Mouse (Mus musculus) forebrain, embryonic 11.5 days (tissue): Measurements from ENCODE around the gene Fhit. TPM values are rescaled to one million over a fixed set of nuclear protein-coding genes. Genes with fewer than 3 reads are reported as not detected.

Experiments used
- ATAC-seq: fragments of 200-750 bp; cut with Nextera tagmentation; replicated peaks from 2 replicates; pipeline ENCODE4 v1.8.0; 2017; ENCODE audit warnings: moderate TSS enrichment; ENCODE audit not compliant: low FRiP score
- DNase-seq: peaks from one replicate; pipeline ENCODE4 v3.0.0-alpha.2; 2017; ENCODE audit warnings: low spot score
- H3K27ac ChIP-seq: fragments of 300-500 bp; sonication (generic); 2 replicates; pipeline ENCODE4 v1.5.1; 2014; ENCODE audit warnings: low read depth, low read length
- H3K27me3 ChIP-seq: fragments of 300-500 bp; sonication (generic); 2 replicates; pipeline ENCODE4 v1.6.1; 2014; ENCODE audit warnings: mild to moderate bottlenecking, low read length, mixed read lengths; ENCODE audit not compliant: control insufficient read depth, insufficient read depth
- H3K36me3 ChIP-seq: fragments of 300-500 bp; sonication (generic); 2 replicates; pipeline ENCODE4 v1.6.1; 2014; ENCODE audit warnings: mild to moderate bottlenecking, low read length, moderate library complexity, mixed read lengths; ENCODE audit not compliant: control insufficient read depth, insufficient read depth
- H3K4me1 ChIP-seq: fragments of 300-500 bp; sonication (generic); replicated peaks from 2 replicates; pipeline ENCODE4 v1.6.1; 2014; ENCODE audit warnings: low read length, mixed read lengths; ENCODE audit not compliant: control insufficient read depth, insufficient read depth
- H3K4me2 ChIP-seq: fragments of 300-500 bp; sonication (generic); 2 replicates; pipeline ENCODE4 v1.6.1; 2014; ENCODE audit warnings: low read depth, mild to moderate bottlenecking, low read length, moderate library complexity, mixed read lengths; ENCODE audit not compliant: severe bottlenecking
- H3K4me3 ChIP-seq: fragments of 300-500 bp; sonication (generic); 2 replicates; pipeline ENCODE4 v1.5.1; 2014; ENCODE audit warnings: low read depth, low read length
- H3K9ac ChIP-seq: fragments of 300-500 bp; sonication (generic); 2 replicates; pipeline ENCODE4 v1.6.1; 2014; ENCODE audit warnings: low read length
- H3K9me3 ChIP-seq: fragments of 300-500 bp; sonication (generic); 2 replicates; pipeline ENCODE4 v1.6.1; 2016; ENCODE audit warnings: low read length, mixed read lengths; ENCODE audit not compliant: control insufficient read depth
- WGBS: fragments of 180-500 bp; shearing (Covaris S2); extraction: QIAGEN DNeasy Blood & Tissue Kit; methylation state at CpG from one replicate; pipeline ENCODE4 v1.1.7; 2014; 5-methylcytosine and 5-hydroxymethylcytosine counted together
- polyA plus RNA-seq: library from polyadenylated mRNA; unstranded; fragments of >200 nt; fragmentation: Nextera tagmentation; extraction: Ambion mirVana; gene quantifications from 2 replicates; pipeline ENCODE4 v1.2.1, GENCODE M21; 2014

The Fhit gene
- polyA plus RNA-seq, 1 experiment from 2014 or later = 2.2 TPM

DNA sequence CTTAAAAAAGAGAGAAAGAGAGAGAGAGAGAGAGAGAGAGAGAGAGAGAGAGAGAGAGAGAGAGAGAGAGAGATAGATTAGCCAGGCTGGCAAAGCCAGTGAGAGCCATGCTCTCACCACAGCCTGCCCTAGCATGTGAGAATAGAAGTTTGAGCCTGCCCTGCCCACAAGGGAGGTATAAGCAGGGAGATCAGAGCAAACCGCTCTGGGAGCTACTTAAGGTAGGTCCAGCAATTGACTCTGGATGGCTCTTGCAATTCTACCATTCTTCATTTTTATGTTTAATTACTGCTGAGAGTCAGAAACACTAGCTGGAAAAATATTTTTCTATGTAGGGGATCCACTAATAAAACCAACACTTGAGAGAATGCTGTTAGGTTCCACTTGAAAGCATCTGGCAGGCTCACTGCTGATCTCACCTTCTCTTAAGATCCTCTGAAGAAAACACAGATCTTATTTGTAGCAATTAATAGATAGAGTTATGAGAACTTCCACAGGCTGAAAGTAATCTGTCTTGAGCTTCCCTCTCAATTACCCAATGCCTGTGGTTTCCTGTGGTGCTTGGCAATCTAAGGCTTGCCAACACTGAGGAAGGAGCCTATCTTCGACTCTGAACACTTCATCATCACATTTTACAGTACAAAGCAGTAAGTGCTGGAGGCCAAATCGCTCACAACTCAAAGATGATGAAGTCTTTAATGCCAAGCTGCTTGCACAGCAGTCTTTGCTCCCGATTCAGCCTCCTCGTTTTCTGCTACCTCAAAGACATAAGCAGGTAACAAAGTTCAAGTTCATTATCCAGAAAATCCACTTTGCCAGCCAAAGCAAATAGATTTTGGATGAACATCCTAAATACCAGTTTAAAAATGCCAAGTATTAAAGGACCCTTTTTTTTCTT is 793.8 kb downstream of the Fhit start:
- H3K4me2 ChIP-seq = no peak overlapping the region
- H3K9me3 ChIP-seq = no peaks in the 10 kb centered on the region
- no peak overlapping the region for H3K9ac ChIP-seq
- H3K36me3 ChIP-seq = no peaks in the 10 kb centered on the region
- H3K27me3 ChIP-seq = no peaks in the 10 kb centered on the region
- WGBS = 83% methylated on average over 5 of the region's 5 CpGs
- no peaks in the 10 kb centered on the region for H3K4me1 ChIP-seq
- ATAC-seq (no peak), DNase-seq (no peak)
- H3K27ac ChIP-seq = no peak overlapping the region
- H3K4me3 ChIP-seq = no peak overlapping the region

- no peak for ATAC-seq
- WGBS = 90% methylated on average over 4 of the region's 4 CpGs
These were observed 795.0 kb downstream of the Fhit start for GRCm38 (mm10) chr14:10366808-10367207.

GRCm38 (mm10) chr14:10364281-10364680 is 797.6 kb downstream of the Fhit start:
- H3K4me1 ChIP-seq = no peaks in the 10 kb centered on the region
- H3K36me3 ChIP-seq = no peaks in the 10 kb centered on the region
- no peak overlapping the region for H3K4me3 ChIP-seq
- no peak overlapping the region for H3K4me2 ChIP-seq
- no peaks in the 10 kb centered on the region for H3K9me3 ChIP-seq
- 55% methylated on average over 6 of the region's 6 CpGs for WGBS
- no peak overlapping the region for H3K27ac ChIP-seq
- no peak overlapping the region for H3K9ac ChIP-seq
- no peaks in the 10 kb centered on the region for H3K27me3 ChIP-seq
- no peak for ATAC-seq
- DNase-seq = no peak

More at GRCm38 (mm10) chr14:10366808-10367207, 795.0 kb downstream of the Fhit start:
- no peak overlapping the region for H3K4me2 ChIP-seq
- H3K4me3 ChIP-seq = no peak overlapping the region
- H3K27ac ChIP-seq = no peak overlapping the region
- no peaks in the 10 kb centered on the region for H3K27me3 ChIP-seq
- H3K9ac ChIP-seq = no peak overlapping the region
- H3K4me1 ChIP-seq = no peaks in the 10 kb centered on the region
- no peak for DNase-seq
- no peaks in the 10 kb centered on the region for H3K36me3 ChIP-seq
- no peaks in the 10 kb centered on the region for H3K9me3 ChIP-seq

DNA sequence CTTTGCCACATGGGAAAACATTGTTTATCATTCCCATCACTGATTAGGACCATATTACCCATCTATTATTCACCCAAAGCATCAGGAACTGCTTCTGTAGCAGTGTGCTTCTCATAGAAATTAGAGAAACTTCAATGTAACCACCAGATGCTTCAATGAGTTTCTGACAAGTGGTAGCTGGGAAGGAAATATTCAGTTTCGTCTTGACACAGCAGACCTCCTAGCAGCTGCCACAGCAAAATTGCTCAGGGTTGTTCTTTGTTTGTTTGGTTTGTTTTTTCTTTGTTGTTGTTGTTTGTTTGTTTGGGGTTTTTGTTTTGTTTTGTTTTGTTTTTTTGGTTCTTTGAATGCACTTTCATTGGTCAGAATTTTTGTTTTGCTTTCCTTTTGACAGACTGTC is 798.5 kb downstream of the Fhit start:
- WGBS = 87% methylated on average over 1 of the region's 1 CpGs
- no peak overlapping the region for H3K4me2 ChIP-seq

DNA sequence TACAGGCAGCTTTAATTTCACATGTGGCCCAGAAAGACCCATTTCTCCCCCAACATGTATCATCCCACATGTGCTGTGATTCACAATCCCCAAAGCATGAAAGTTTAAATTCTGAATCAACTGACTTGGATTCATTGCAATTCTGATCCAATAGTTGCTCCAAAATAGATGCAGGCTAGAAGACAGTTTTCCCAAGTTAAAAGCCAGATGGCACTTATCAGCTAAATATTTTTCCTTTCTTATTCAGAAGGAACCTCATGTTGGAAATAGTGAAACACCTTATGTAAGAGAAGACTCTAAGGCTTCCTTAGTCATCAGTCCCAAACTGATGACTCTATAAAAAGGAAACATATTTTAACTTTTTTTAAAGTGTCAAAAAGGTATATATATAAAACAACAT is 815.9 kb downstream of the Fhit start:
- no peak for ATAC-seq
- Histone ChIP-seq H3K4me3 (no peak overlapping the region), H3K27me3 (no peaks in the 10 kb centered on the region), H3K27ac (no peak overlapping the region), H3K4me1 (no peaks in the 10 kb centered on the region), H3K9ac (no peak overlapping the region), H3K9me3 (no peaks in the 10 kb centered on the region), H3K36me3 (no peaks in the 10 kb centered on the region), H3K4me2 (no peak overlapping the region)
- DNase-seq = no peak

More for the DNA sequence above, 798.5 kb downstream of the Fhit start:
- no peak overlapping the region for H3K9ac ChIP-seq
- no peaks in the 10 kb centered on the region for H3K4me1 ChIP-seq
- H3K9me3 ChIP-seq = no peaks in the 10 kb centered on the region
- H3K36me3 ChIP-seq = no peaks in the 10 kb centered on the region
- H3K27me3 ChIP-seq = no peaks in the 10 kb centered on the region
- H3K27ac ChIP-seq = no peak overlapping the region
- ATAC-seq = no peak
- H3K4me3 ChIP-seq = no peak overlapping the region
- no peak for DNase-seq

- 67% methylated on average over 1 of the region's 1 CpGs for WGBS
- Histone ChIP-seq H3K27ac (no peak overlapping the region), H3K4me1 (no peaks in the 10 kb centered on the region), H3K4me3 (no peak overlapping the region), H3K4me2 (no peak overlapping the region), H3K9ac (no peak overlapping the region), H3K36me3 (no peaks in the 10 kb centered on the region), H3K27me3 (no peaks in the 10 kb centered on the region), H3K9me3 (no peaks in the 10 kb centered on the region)
- ATAC-seq (no peak), DNase-seq (no peak)
These were observed 817.8 kb downstream of the Fhit start for GRCm38 (mm10) chr14:10344064-10344463.

GRCm38 (mm10) chr14:10316764-10317163 is 845.1 kb downstream of the Fhit start:
- H3K4me2 ChIP-seq = no peak overlapping the region
- H3K27ac ChIP-seq = no peak overlapping the region
- ATAC-seq (no peak), DNase-seq (no peak)
- no peaks in the 10 kb centered on the region for H3K4me1 ChIP-seq
- no peak overlapping the region for H3K9ac ChIP-seq
- H3K9me3 ChIP-seq = no peaks in the 10 kb centered on the region
- WGBS = 91% methylated on average over 3 of the region's 3 CpGs
- no peaks in the 10 kb centered on the region for H3K27me3 ChIP-seq
- no peaks in the 10 kb centered on the region for H3K36me3 ChIP-seq
- no peak overlapping the region for H3K4me3 ChIP-seq

DNA sequence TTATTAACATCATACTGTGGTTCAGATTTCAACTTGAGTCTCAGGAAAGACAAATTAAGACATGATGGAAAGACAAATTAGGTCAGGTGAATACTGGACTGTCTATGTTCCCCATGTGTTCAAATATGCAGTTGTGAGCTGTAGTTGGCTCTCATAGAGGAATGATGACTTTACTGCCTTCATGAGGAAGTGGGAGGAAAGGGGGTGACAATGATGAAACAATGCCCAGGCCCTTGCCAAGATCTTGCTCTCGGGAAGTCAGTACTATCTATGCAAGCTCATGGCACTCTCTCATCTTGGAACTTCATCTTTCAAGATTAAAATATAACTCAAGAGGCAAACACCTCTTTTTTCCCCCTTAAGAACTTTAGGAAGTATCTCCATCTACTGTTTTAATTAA is 849.6 kb downstream of the Fhit start:
- Histone ChIP-seq H3K4me1 (no peaks in the 10 kb centered on the region), H3K27me3 (no peaks in the 10 kb centered on the region), H3K27ac (no peak overlapping the region), H3K9me3 (no peaks in the 10 kb centered on the region), H3K36me3 (no peaks in the 10 kb centered on the region), H3K9ac (no peak overlapping the region), H3K4me3 (no peak overlapping the region), H3K4me2 (no peak overlapping the region)
- ATAC-seq (no peak), DNase-seq (no peak)
- 89% methylated on average over 1 of the region's 1 CpGs for WGBS

- Histone ChIP-seq H3K9ac (no peak overlapping the region), H3K4me1 (no peaks in the 10 kb centered on the region), H3K27me3 (no peaks in the 10 kb centered on the region), H3K4me3 (no peak overlapping the region), H3K9me3 (no peaks in the 10 kb centered on the region), H3K4me2 (no peak overlapping the region), H3K27ac (no peak overlapping the region), H3K36me3 (no peaks in the 10 kb centered on the region)
- no peak for DNase-seq
- ATAC-seq = no peak
These were observed 856.5 kb downstream of the Fhit start for GRCm38 (mm10) chr14:10305286-10305685.
